Mouse (Mus musculus) testis, adult 2 months (tissue): Measurements from ENCODE around the gene Acad12. TPM values are rescaled to one million over a fixed set of nuclear protein-coding genes. Genes with fewer than 3 reads are reported as not detected.

ENCODE experiments used
- H3K27ac ChIP-seq: fragments of 200-500 bp; 2 replicates; pipeline ENCODE4 v1.5.1; 2012; ENCODE audit warnings: low read depth, low read length; ENCODE audit not compliant: control insufficient read depth, insufficient read depth
- H3K27me3 ChIP-seq: fragments of 200-500 bp; 2 replicates; pipeline ENCODE4 v1.6.1; 2012; ENCODE audit warnings: mild to moderate bottlenecking, low read length, moderate library complexity; ENCODE audit not compliant: control insufficient read depth, insufficient read depth
- H3K36me3 ChIP-seq: fragments of 200-500 bp; 2 replicates; pipeline ENCODE4 v1.6.1; 2012; ENCODE audit warnings: mild to moderate bottlenecking, low read length; ENCODE audit not compliant: control insufficient read depth, insufficient read depth
- H3K4me1 ChIP-seq: fragments of 200-500 bp; 2 replicates; pipeline ENCODE4 v1.6.1; 2012; ENCODE audit warnings: low read length; ENCODE audit not compliant: control insufficient read depth, insufficient read depth
- H3K4me3 ChIP-seq: fragments of 200-500 bp; 2 replicates; pipeline ENCODE4 v1.5.1; 2012; ENCODE audit warnings: low read depth, mild to moderate bottlenecking, low read length, moderate library complexity, mixed read lengths; ENCODE audit not compliant: control insufficient read depth
- CTCF ChIP-seq: fragments of 200-500 bp; IDR thresholded peaks from 2 replicates; pipeline ENCODE4 v1.5.1; 2012; ENCODE audit warnings: low read depth, mild to moderate bottlenecking, inconsistent platforms, low read length, moderate library complexity; ENCODE audit not compliant: control insufficient read depth, insufficient read depth, insufficient replicate concordance
- POLR2A ChIP-seq: fragments of 200-500 bp; IDR thresholded peaks from 2 replicates; pipeline ENCODE4 v1.6.1; 2012; ENCODE audit warnings: low read depth, mild to moderate bottlenecking, inconsistent platforms, low read length, moderate library complexity; ENCODE audit not compliant: control insufficient read depth
- polyA plus RNA-seq: library from polyadenylated mRNA; depleted of rRNA; stranded (reverse); fragments of >200 nt; gene quantifications from 2 replicates; pipeline ENCODE4 v1.2.3, GENCODE M21; 2012

Acad12 gene
- polyA plus RNA-seq, 1 experiment, result 3.9 TPM

DNA sequence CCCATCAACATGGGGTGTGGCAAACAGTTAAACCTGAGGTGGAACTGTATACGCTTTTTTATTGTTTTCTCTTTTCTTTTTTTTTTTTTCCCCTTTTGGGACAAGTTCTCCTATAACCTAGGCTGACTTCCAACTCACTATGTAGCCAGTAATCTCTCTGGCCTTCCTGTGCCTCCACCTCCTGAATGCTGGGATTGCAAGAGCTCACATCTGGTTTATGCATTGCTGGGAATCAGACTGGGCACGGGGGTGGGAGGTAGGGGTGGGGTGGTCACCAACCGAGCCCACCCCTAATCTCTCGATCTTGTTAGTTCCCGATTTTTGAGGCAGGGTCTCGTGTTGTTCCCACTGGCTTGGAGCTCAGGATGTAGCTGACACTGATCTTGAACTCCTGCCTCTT lies 28.8 kb downstream of the Acad12 start:
- no peak overlapping the region for H3K27ac ChIP-seq
- H3K36me3 ChIP-seq, result no peaks in the 10 kb centered on the region
- no peaks in the 10 kb centered on the region for H3K27me3 ChIP-seq
- H3K4me3 ChIP-seq, result no peak overlapping the region
- TF ChIP-seq POLR2A (no peak), CTCF (no peak)
- peaks cover 21% of the 10 kb centered on the region for H3K4me1 ChIP-seq

DNA sequence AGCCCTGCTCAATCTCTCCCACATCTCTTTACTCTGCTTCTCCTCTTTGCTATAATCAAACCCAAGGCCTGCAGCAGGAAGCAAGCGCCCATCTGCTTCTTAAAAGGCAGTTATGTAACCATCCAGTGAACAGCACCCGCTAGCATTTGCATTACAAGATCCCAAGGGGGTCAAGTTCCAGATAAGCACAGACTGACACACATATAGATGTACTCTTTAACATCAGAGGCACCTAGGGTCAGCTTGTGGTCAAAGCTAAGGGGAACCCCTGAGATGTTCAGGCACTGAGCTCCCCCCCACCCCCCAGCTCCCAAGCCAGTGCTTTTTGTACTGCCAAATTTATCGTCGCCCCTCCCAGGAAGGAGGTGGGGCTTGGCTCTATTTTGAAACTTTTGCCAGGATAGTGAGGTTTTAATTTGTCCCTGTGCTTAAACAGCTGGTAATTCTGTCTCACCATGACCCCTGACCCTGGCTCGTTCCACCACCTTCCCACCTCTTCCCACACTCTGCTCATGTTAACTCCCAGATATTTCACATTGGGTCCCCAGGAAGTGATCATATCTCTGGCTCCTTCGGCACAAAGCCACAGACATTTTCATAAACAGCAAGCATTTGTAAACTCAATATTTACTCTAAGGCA lies 32.2 kb downstream of the Acad12 start:
- Histone ChIP-seq H3K4me3 (no peak overlapping the region), H3K27ac (peak overlapping the region; percentile 44; the same call in 1 of the 2 replicates)
- TF ChIP-seq POLR2A, result no peak
- no peak for TF ChIP-seq CTCF

DNA sequence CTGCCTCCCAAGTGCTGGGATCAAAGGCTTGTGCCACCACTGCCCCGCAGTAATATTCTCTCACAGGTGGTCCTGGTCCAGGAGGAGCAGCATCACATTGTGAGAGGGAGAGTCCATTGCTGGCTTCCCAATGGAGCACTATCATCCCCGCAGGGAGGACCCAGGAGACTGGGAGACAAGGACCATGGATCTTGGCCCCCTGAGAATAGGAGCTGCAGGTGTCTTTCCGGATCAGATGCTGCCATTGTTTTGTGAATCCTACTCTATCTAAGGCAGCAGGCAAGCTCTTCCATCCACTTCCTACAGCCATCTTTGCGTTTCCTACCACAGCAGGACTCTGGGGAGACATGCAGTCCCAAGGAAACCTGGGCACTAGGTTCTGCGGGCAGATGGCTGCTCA lies 33.0 kb downstream of the Acad12 start:
- TF ChIP-seq CTCF (no peak), POLR2A (no peak)
- peaks cover 18% of the 10 kb centered on the region for H3K4me1 ChIP-seq
- H3K27ac ChIP-seq, result no peak overlapping the region
- no peaks in the 10 kb centered on the region for H3K27me3 ChIP-seq
- H3K36me3 ChIP-seq, result no peaks in the 10 kb centered on the region
- H3K4me3 ChIP-seq, result no peak overlapping the region

More for the DNA sequence above, 32.2 kb downstream of the Acad12 start:
- Histone ChIP-seq H3K4me1 (peaks cover 18% of the 10 kb centered on the region), H3K27me3 (no peaks in the 10 kb centered on the region), H3K36me3 (no peaks in the 10 kb centered on the region)

DNA sequence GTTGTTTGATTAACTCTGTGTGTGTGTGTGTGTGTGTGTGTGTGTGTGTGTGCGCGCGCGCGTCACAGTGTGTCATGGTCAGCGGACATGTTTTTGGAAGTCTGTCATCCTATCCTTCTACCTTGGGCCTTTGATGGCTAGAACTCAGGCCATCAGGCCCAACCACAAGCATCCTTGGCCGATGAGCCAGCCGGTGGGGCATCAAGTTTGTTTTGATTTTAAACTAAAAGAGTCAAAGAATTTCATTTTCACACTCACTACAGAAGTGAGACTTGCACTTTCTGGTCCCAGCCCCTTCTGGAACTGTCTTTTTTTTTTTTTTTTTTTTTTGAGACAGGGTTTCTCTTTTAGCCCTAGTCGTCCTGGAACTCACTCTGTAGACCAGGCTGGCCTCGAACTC lies 33.7 kb downstream of the Acad12 start:
- H3K4me3 ChIP-seq, result no peak overlapping the region
- no peaks in the 10 kb centered on the region for H3K36me3 ChIP-seq
- H3K27ac ChIP-seq, result peak overlapping the region; percentile 13; the same call in 1 of the 2 replicates
- H3K4me1 ChIP-seq, result peaks cover 18% of the 10 kb centered on the region
- TF ChIP-seq CTCF (no peak), POLR2A (no peak)
- no peaks in the 10 kb centered on the region for H3K27me3 ChIP-seq

DNA sequence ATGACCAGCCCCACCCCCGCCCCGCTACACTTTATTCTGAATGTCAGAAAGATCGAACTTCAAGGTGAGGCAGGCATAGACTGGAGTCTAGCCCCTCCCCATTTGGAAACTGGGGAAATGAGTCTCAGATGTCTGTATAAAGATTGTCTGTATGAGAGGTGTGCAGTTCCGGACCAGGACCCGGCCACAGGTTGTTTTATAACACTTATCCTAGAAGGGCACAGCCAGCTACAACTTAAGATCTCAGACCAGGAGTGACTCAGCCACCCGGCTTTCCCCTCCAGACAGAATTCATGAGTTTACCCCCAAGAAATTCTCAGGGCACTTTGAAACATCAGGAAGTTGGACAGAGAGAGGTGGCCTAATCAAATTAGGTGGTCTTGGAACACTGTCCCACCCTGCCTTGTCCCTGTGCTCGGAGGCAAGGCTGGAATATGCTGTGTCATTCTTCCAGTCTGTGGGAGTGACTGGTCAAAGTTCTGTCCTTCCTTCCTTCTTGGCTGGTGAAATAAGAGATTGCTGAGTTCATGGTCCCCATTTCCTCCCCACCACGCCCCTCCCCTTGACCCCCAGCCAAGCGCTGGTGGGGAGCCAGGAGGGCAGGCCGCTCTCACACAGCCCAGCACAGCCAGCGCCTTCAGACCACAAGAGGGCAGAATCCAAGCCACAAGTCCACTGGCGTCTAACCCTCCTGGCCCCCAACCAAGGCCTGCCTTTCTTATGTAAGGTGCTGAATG lies 34.8 kb downstream of the Acad12 start:
- H3K27me3 ChIP-seq, result no peaks in the 10 kb centered on the region
- TF ChIP-seq CTCF, result peak; percentile 45; the same call in 1 of the 2 replicates
- no peak for TF ChIP-seq POLR2A
- H3K4me1 ChIP-seq, result peaks cover 18% of the 10 kb centered on the region
- no peaks in the 10 kb centered on the region for H3K36me3 ChIP-seq
- peak overlapping the region; percentile 75; the same call in 1 of the 2 replicates for H3K27ac ChIP-seq
- no peak overlapping the region for H3K4me3 ChIP-seq

DNA sequence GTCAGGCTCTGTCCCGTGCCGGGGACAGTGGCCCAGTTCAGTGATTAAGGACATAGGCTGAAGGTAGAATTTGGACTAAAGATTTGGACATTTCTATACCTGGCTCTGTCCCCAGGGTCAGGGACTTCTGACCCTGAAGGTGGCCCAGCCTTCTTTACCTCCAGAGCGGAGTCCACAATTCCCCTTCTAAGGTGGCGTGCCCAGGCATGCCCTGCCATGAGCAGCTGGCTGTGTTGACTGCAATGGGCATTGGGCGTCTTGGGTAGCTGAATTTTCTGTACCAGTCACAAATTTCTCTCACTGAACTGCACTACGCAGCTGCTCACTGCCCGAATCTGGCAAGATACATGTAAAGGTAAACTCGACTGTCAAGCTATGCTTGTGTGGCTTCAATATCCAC lies 36.8 kb downstream of the Acad12 start:
- no peak overlapping the region for H3K4me3 ChIP-seq
- TF ChIP-seq POLR2A (no peak), CTCF (no peak)
- no peak overlapping the region for H3K27ac ChIP-seq
- no peaks in the 10 kb centered on the region for H3K27me3 ChIP-seq
- peaks cover 13% of the 10 kb centered on the region for H3K4me1 ChIP-seq
- no peaks in the 10 kb centered on the region for H3K36me3 ChIP-seq

GRCm38 (mm10) chr5:121576927-121577488 lies 41.7 kb downstream of the Acad12 start:
- H3K27me3 ChIP-seq, result no peaks in the 10 kb centered on the region
- no peak overlapping the region for H3K27ac ChIP-seq
- no peak overlapping the region for H3K4me3 ChIP-seq
- TF ChIP-seq CTCF (no peak), POLR2A (no peak)
- H3K4me1 ChIP-seq, result no peaks in the 10 kb centered on the region
- H3K36me3 ChIP-seq, result no peaks in the 10 kb centered on the region
